Mouse (Mus musculus) liver, adult (tissue): Measurements from ENCODE around the gene Stap1.

ENCODE experiments used
- GATA4 ChIP-seq: IDR thresholded peaks from 2 replicates; pipeline ENCODE4 v1.6.1; 2014; ENCODE audit warnings: mild to moderate bottlenecking, low read length; ENCODE audit not compliant: insufficient replicate concordance

Gene Stap1

GRCm38 (mm10) chr5:86100621-86101020 is 29.1 kb downstream of the Stap1 start:
- no peak for TF ChIP-seq GATA4

DNA sequence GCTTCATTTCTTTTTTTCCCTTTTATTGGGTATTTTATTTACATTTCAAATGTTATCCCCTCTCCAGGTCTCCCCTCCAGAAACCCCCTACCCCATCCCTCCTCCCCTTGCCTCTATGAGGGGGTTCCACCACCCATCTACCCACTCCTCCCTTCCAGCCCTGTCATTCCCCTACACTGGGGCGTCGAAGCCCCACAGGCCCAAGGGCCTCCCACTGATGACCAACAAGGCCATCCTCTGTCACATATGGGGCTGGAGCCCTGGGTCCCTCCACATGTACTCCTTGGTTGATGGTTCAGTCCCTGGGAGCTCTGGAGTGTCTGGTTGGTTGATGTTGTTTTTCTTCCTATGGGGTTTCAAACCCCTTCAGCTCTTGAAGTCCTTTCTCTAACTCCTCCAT is 30.6 kb downstream of the Stap1 start:
- TF ChIP-seq GATA4: no peak

- TF ChIP-seq GATA4: no peak
Measured at GRCm38 (mm10) chr5:86106610-86107009, 35.1 kb downstream of the Stap1 start.

DNA sequence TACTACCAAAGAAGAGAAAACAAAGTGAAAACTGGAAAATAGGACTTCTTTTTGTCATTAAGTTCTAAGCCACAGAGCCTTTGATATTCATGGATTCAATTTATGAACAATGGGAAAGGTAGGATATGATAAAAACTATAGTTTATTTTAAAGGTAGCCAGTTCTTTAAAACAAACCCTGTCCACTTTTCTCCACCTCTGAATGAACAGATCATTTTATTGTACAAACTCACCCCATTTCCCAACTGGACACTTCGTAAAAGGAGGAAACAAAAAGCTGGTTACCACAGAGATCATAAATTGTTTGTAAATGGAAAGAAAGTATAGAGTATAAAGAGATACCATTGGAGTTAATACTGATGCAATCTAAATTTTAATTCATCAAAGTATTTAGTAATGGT is 39.5 kb downstream of the Stap1 start:
- no peak for TF ChIP-seq GATA4

DNA sequence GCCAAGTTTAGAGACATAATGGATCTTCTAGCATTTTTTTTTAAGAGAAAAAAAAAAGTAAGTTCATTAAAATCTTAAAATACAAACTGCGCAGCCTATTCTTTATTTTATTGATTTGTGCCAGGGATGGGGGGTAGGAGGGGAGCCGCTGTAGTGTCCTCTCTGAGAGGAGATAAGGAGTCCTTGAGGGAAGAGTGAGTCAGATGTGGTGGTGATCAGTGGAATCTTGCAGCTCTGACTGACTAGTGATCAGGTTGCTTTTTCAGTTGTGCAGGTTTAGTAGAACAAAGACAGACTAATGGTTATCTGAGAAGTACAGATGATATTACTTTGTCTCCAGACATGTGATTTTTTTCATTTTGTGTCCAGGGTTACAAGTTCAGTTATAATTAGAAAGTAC is 41.5 kb downstream of the Stap1 start:
- no peak for TF ChIP-seq GATA4

DNA sequence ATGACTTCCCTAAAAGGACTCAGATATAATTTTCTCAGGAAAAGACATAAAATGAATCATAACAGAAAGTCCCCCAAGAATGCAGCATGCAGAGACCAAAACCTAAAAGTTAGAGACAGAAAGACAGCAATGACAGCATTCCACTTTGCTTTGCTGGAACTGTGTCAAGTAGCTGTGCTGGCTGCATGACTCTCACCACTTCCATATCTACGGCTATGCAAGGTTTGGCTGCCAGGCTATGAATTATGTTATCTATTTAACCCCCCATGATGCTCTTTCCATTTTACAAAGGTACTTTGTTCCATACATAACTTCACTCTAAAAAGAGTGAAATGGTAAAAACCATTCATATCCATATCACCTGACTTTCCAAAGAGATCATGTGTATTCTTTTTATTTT is 42.5 kb downstream of the Stap1 start:
- no peak for TF ChIP-seq GATA4

DNA sequence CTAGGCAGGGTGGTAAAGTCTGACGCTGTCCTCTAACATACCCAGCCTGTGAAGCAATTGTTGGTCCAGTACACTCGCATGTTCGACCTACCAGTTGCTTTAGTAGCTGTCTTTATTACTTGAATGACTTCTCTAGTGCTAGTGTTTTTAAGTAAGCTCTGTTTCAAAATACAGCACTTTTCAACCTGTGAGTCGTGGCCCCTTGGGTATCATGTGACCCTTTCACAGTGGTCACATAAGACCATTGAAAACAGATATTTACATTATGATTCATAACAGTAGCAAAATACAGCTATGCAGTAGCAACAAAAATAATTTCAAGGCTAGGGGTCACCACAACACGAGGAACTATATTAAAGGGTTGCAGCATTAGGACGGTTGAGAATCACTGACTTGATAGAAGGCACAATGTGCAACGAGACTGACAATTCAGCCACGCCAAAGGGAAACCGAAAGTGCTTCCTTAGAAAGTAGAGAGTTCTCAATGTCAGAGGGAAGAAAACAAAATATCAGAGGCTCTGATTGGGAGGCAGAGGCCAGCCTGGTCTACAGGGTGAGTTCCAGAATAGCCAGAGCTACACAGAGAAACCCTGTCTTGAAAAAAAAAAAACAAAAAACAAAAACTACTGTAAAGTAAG is 47.0 kb downstream of the Stap1 start:
- TF ChIP-seq GATA4: no peak

GRCm38 (mm10) chr5:86128749-86129148 is 57.2 kb downstream of the Stap1 start:
- no peak for TF ChIP-seq GATA4

GRCm38 (mm10) chr5:86129828-86130227 is 58.3 kb downstream of the Stap1 start:
- TF ChIP-seq GATA4: no peak
